Mouse (Mus musculus): ENCODE data around the gene Foxb1.

Gene Foxb1

DNA sequence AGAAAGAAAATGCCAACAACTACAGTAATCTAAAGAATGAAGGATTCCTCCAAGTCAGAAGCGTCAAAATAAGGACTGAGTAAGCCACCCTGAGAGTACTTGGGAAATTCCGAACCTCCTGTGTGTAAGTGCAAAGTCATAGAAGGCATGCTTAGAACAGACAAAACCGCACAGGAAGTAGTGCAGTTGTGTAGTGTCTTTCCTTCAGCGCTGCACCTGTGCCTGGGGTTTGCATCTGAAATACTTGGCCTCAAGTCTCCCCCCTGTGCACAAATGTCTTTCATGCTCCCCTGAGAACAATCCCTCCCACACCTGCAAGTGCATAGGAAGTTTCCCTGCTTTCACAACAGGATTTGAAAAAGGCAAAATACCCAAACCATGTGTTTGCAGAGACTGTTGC lies 3.5 kb downstream of the Foxb1 start:
- no peak for DNase-seq (ENCODE audit: low read depth, low spot score)

- DNase-seq (ENCODE audit: low read depth, low spot score), result no peak
Observed at GRCm38 (mm10) chr9:69756456-69756855, 4.3 kb downstream of the Foxb1 start.

GRCm38 (mm10) chr9:69756041-69756440 lies 4.7 kb downstream of the Foxb1 start:
- DNase-seq (ENCODE audit: low read depth, low spot score), result no peak

DNA sequence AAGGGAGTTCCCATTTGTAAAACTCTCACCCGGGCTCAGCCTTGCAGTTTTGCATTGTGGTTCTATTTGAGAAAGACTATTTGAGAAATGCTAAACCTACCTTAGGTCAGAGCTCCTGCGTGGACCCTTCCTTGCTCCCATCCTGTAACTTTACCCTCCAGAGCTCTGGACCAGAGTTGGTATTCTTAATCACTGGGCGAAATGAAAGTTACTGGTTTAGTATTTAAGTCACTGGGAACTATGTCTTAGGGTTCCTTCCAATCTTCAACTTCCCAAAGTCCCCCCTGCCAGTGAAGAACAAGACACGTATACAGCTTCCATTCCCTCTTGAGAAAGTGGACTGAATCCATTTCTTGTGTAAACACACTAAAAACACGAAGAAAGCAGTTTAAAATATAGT lies 5.6 kb downstream of the Foxb1 start:
- DNase-seq (ENCODE audit: low read depth, low spot score), result no peak

DNA sequence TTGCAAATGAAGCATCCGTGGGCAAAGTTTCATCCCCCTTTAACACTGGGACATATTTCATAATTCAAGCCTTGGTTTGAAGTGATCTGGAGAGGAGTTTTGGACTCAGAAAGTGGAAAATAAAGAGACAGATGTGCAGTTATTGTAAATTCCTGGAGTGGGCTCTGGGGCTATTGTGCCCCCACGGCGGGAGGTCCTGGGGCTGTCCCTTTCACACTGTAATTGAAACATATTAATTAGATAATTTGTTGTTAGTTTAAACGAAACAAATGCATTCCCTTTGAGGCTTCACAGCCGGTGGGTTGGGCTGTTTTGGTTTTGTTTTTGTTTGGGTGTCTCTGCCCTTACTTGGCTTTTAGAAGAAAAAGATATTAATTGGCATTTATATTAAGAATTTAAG lies 6.0 kb downstream of the Foxb1 start:
- no peak for DNase-seq (ENCODE audit: low read depth, low spot score)

GRCm38 (mm10) chr9:69754291-69754690 lies 6.4 kb downstream of the Foxb1 start:
- no peak for DNase-seq (ENCODE audit: low read depth, low spot score)

GRCm38 (mm10) chr9:69747971-69748370 lies 12.8 kb downstream of the Foxb1 start:
- no peak for DNase-seq (ENCODE audit: low read depth, low spot score)

DNA sequence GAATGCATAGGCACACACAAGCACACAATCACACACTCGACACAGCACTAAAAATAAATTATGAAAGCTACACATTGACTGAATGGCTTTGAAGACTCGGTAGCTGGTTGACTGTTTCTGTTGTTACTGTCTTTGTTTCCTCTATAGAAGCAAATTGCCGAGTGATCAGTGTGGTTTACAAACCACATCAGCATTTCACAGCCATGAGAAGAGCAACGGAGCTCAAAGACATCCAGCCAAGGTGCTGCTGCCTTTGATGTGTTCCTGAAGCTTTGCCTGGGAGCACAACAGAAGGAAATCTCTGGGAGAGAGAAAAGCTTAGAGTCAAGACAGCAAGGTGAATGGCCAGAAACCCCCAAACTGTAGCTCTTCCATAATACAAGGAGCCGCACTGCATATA lies 32.0 kb downstream of the Foxb1 start:
- no peak for DNase-seq (ENCODE audit: low read depth, low spot score)

DNA sequence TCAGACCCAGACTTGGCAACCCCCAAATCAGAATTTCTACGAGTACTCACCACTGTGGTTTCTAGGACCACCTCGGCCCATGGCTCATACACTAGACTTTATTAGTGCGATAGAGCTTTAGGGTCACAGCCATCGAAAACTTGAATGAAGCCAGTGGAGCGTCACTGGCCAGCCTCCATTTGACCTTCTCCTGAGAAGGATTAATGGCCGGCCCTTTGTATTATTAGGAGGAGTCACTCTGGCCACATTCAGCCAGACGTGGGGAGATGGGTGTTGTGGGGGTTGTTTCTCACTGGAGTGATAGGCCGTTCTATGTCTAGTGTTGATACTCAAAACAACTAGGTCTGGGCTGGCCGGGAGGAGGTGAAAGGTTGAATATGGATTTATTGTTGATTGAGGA lies 42.3 kb downstream of the Foxb1 start:
- DNase-seq (ENCODE audit: low read depth, low spot score), result no peak

DNA sequence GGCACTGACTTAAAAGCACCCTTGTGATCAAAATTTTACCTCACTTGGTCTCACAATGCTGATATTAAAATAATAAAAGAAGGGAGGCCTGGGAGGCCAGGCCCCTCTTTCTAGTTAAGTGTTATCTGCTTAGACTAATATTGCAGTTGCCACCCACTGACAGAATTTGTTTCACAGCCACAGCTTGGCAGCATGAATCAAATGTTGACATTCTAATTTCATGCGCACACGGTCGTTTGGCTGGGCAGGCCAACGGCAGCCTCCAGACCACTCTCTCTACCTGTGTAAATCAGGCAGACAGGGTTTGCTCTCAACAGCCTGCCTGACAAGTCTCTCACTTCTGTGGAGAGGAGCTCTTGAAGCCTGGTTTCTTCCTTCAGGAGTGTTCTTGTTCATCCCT lies 44.4 kb downstream of the Foxb1 start:
- DNase-seq (ENCODE audit: low read depth, low spot score), result no peak

DNA sequence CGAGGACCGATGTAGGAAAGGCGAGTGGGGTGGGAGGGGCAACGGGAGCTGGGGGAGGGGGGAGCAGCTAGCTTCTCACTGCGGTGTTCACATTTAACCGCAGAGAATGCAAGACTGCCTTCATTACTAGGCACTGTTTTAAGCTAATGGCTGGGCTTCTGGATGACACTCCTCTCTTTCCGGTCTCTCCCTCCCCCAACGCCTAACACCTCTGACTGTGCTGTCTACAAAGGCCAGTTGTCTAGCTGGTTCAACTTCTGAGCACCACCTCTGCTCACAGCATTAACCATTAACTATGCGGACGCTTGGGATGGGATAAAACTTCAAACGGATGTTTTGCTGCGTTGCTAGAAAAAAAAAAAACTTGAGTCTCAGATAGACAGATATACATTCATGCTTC lies 45.3 kb downstream of the Foxb1 start:
- DNase-seq (ENCODE audit: low read depth, low spot score), result no peak

- no peak for DNase-seq (ENCODE audit: low read depth, low spot score)
Observed at GRCm38 (mm10) chr9:69714346-69714745, 46.4 kb downstream of the Foxb1 start.

GRCm38 (mm10) chr9:69713577-69714327 lies 47.0 kb downstream of the Foxb1 start:
- DNase-seq (ENCODE audit: low read depth, low spot score), result no peak

DNA sequence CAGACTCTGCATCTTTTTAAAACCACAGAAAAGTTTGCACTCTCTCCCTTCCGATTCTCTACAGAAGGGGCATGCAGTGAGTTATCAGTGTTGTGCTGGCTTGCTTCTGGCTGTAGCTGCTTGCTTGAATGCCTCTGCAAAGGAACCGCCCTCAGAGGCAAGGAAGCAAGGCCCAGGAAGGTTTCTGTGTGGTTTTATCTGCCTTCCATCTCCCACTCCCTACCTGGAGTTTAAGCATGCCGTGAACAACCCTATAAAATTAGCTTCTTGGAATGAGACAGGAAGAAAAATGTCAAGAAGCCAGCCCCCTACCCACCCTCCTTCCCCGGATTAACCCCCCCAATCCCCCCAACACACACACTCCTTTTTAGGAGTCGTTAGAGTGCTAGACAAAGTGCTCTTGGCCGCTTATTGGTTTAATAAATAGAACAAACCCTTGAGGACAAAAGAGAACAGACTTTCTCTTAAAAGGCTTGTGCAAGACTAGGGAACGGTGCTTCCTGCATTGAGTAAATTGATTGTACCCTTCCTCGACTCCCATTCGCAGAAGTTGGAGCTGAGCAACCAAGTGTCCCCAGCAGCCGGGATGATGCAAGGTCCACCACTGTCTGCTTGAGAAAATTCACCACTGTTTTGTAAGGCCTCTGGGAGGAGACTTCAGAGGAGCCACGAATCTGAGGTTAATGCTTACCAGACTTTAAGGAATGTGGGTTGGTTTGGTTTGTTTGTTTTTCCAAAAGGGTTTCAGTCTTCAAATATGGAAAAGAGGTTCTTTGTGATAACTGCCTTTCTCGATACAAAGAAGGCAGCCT lies 47.8 kb downstream of the Foxb1 start:
- DNase-seq (ENCODE audit: low read depth, low spot score), result no peak

Data from brain, adult 2 months (tissue).